Mouse (Mus musculus) hematopoietic stem cell, adult 5-6 weeks (primary cell): ENCODE measurements around the gene Kars. TPM values are rescaled to one million over a fixed set of nuclear protein-coding genes. Genes with fewer than 3 reads are reported as not detected.

ENCODE experiments used
- ATAC-seq, 2 experiments: fragments of 125-278 bp in 1 of 2; replicated peaks in 1 of 2; 2 replicates each; pipeline ENCODE4 v1.8.0; 2016 to 2017; ENCODE audit warnings: inconsistent platforms in 2 of 2, mild to moderate bottlenecking in 2 of 2, moderate number of reproducible peaks in 2 of 2, low read depth in 1 of 2, moderate TSS enrichment in 1 of 2; ENCODE audit not compliant: low FRiP score in 2 of 2, poor library complexity in 2 of 2, severe bottlenecking in 2 of 2, insufficient read depth in 1 of 2, low TSS enrichment in 1 of 2
- total RNA-seq: library from RNA; stranded (forward); fragments of 172-1452, 232-1000 nt; gene quantifications from 2 replicates; pipeline ENCODE4 v1.2.3, GENCODE M21; 2017

Kars gene
- total RNA-seq: 166 and 198 TPM in 2 replicates

GRCm38 (mm10) chr8:112010997-112011815 is at the start of gene Kars, which contains the start of gene Terf2ip:
TSS of gene Kars (minus strand) at chr8:112011323.
TSS of gene Terf2ip (plus strand) at chr8:112011398.
- ATAC-seq: peak; percentile 93 to 98

GRCm38 (mm10) chr8:112054456-112054855 is 43.3 kb upstream of the Kars start:
- no peak for ATAC-seq

GRCm38 (mm10) chr8:112051537-112051936 is 40.4 kb upstream of the Kars start:
- no peak for ATAC-seq

GRCm38 (mm10) chr8:112049984-112050383 is 38.9 kb upstream of the Kars start:
- ATAC-seq: no peak

- no peak for ATAC-seq
These were observed 37.2 kb upstream of the Kars start for GRCm38 (mm10) chr8:112048293-112048692.

GRCm38 (mm10) chr8:112045896-112046295 is 34.8 kb upstream of the Kars start:
- ATAC-seq: peak; percentile 90 to 92

GRCm38 (mm10) chr8:112045182-112045581 is 34.1 kb upstream of the Kars start:
- no peak for ATAC-seq

GRCm38 (mm10) chr8:112037521-112037920 is 26.4 kb upstream of the Kars start:
- no peak for ATAC-seq

- peak; percentile 56 to 86 for ATAC-seq
These were observed 23.5 kb upstream of the Kars start for GRCm38 (mm10) chr8:112034603-112035002.

GRCm38 (mm10) chr8:112033071-112033470 is 21.9 kb upstream of the Kars start:
- no peak for ATAC-seq

GRCm38 (mm10) chr8:112030663-112031062 is 19.5 kb upstream of the Kars start:
- no peak for ATAC-seq

- ATAC-seq: no peak
These were observed 18.3 kb upstream of the Kars start for GRCm38 (mm10) chr8:112029455-112029854.

- ATAC-seq: no peak
These were observed 3.8 kb upstream of the Kars start, which contains the start of gene Gm6793 for GRCm38 (mm10) chr8:112014936-112015335. TSS of gene Gm6793 (minus strand) at chr8:112015036.

- peak; percentile 40 to 54 for ATAC-seq
These were observed 706 bp upstream of the Kars start for GRCm38 (mm10) chr8:112011816-112012242.

GRCm38 (mm10) chr8:112009558-112009957 is 1.6 kb downstream of the Kars start:
- no peak for ATAC-seq

- ATAC-seq: no peak
These were observed 3.5 kb downstream of the Kars start for GRCm38 (mm10) chr8:112007669-112008068.

- ATAC-seq: no peak
These were observed 5.5 kb downstream of the Kars start for GRCm38 (mm10) chr8:112005601-112006000.

GRCm38 (mm10) chr8:112004754-112005153 is 6.4 kb downstream of the Kars start:
- ATAC-seq: no peak

- no peak for ATAC-seq
These were observed 18.5 kb downstream of the Kars start for GRCm38 (mm10) chr8:111992703-111993039.
